Mouse (Mus musculus): ENCODE measurements around the gene Pbld1. TPM values are rescaled to one million over a fixed set of nuclear protein-coding genes. Genes with fewer than 3 reads are reported as not detected.

Pbld1 gene
- polyA plus RNA-seq, 1 experiment from 2014 or later, result 6.9 TPM

DNA sequence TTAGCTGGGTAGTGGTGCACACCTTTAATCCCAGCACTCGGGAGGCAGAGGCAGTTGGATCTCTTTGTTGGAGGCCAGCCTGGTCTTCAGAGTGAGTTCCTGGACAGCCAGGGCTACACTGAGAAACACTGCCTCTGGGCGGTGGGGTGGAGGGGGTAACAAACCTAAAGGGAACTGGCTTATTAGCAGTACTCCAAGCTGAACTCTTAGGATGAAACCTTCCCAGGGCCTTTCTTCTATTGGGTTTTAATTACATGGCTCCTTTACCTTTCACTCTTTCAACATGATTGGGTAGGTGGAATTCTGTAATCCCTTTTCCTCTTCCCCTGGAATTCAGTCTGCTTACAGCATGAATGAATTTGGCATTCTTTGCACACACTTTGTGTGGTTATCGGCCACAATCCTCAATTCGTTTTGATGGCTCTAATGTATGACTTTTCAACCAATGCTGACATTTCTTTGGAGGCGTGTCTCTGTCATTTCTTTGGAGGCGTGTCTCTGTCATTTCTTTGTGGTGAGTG lies 34.4 kb upstream of the Pbld1 start:
- peak overlapping the region; percentile 89; the same call in 1 of the 2 replicates for H3K4me3 ChIP-seq (replicated peaks)
- no peaks in the 10 kb centered on the region for H3K9me3 ChIP-seq (replicated peaks)
- no peaks in the 10 kb centered on the region for H3K36me3 ChIP-seq
- 48% methylated on average over 6 of the region's 6 CpGs for WGBS
- no peak overlapping the region for H3K9ac ChIP-seq
- ATAC-seq (replicated peaks; ENCODE audit: low FRiP score), result no peak
- H3K4me1 ChIP-seq, result peaks cover 31% of the 10 kb centered on the region
- H3K27me3 ChIP-seq, result no peaks in the 10 kb centered on the region
- H3K4me2 ChIP-seq, result peak overlapping the region; percentile 69
- H3K27ac ChIP-seq, result peak overlapping the region; percentile 100

DNA sequence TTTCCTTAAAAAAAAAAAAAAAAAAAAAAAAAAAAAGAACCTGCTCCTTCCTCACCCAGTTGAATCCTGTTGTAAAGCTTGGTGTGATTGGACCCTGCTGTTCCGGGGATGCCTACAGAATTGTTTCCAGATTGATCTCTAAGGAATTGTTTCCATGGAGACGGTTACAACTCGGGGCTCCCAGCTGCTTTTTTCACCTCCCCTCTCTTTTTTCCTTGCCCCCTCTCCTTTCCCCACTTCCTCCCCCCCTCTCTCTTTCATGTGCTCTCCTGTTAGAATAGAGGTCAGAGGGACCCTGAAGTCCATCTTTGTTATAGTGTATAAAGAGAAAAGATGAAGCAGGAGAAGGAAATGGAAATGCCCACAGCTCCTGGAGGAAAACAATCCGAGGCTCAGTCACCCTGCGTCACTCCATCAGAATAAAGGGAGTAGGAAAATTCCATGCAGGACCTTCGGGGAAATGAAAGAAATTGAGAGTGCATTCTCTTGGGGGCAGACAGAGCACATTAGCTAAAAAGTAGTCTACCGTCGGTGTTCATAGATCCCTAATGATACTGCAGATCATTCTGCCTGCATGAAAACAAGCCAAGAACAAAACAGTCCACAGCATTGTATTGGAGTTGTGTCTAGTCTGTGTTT lies 33.7 kb upstream of the Pbld1 start:
- H3K4me2 ChIP-seq, result no peak overlapping the region
- peak overlapping the region; percentile 100 for H3K27ac ChIP-seq
- ATAC-seq (replicated peaks; ENCODE audit: low FRiP score), result no peak
- H3K36me3 ChIP-seq, result no peaks in the 10 kb centered on the region
- 31% methylated on average over 8 of the region's 8 CpGs for WGBS
- H3K27me3 ChIP-seq, result no peaks in the 10 kb centered on the region
- H3K9me3 ChIP-seq (replicated peaks), result no peaks in the 10 kb centered on the region
- H3K9ac ChIP-seq, result no peak overlapping the region
- H3K4me3 ChIP-seq (replicated peaks), result no peak overlapping the region
- H3K4me1 ChIP-seq, result peaks cover 25% of the 10 kb centered on the region

DNA sequence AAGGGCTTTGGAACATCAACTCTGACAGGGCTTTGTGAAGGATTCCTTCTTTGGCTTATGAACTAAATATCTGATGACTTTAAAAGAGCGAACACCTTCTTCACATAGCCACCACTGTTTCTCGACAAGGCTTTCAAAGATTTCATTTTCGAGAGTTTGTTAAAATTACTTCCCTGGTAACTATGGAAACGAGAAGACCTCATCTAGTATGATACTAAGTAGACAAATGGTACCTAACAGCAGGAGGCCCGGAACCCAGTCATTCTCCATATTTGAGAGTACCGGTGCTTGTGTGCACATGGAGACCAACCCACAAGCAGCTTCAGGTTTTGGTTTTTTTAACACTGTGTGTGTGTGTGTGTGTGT lies 33.2 kb upstream of the Pbld1 start:
- Histone ChIP-seq H3K4me1 (peaks cover 20% of the 10 kb centered on the region), H3K4me3 (replicated peaks) (no peak overlapping the region), H3K4me2 (no peak overlapping the region), H3K36me3 (no peaks in the 10 kb centered on the region), H3K27ac (peak overlapping the region; percentile 100), H3K9me3 (replicated peaks) (no peaks in the 10 kb centered on the region), H3K27me3 (no peaks in the 10 kb centered on the region), H3K9ac (no peak overlapping the region)
- WGBS, result 89% methylated on average over 6 of the region's 6 CpGs
- ATAC-seq (replicated peaks; ENCODE audit: low FRiP score), result no peak

DNA sequence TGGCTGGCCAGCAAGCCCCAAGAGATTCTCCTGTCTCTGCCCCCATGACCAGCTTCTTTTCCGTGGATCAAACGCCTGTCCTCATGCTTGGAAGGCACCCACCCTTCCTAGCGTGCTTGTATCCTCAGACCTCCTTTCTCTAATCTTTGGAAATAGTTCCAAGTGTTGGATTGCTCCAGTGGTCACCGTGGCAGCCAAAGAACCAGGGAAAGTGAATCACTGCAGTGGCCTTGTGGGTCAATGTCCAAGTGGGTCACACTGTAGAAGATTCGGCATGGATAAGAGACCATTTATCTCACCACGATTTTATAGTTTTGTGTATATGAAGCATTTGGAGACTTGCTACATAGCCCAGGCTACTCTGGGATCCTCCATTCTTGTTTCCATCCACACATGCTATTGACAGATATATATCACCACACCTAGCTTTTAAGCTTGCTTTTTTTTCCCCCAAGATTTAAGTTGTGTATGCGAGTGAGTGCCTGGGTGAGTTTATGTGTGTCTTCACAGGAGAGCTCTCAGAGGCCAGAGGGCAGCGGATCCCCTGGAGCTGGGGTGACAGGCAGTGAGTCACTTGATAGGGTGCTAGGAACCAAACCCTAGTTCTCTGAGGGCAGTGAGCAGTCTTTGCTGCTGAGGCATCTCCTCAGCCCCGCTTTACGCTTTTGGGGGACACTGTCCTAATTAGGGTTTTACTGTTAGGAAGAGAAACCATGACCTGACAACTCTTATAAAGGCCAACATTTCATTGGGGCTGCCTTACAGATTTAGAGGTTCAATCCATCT lies 32.4 kb upstream of the Pbld1 start:
- Histone ChIP-seq H3K4me1 (peaks cover 17% of the 10 kb centered on the region), H3K9me3 (replicated peaks) (no peaks in the 10 kb centered on the region), H3K9ac (no peak overlapping the region), H3K27ac (no peak overlapping the region), H3K4me3 (replicated peaks) (no peak overlapping the region), H3K36me3 (no peaks in the 10 kb centered on the region), H3K27me3 (no peaks in the 10 kb centered on the region), H3K4me2 (no peak overlapping the region)
- no peak for ATAC-seq (replicated peaks; ENCODE audit: low FRiP score)
- 91% methylated on average over 10 of the region's 10 CpGs for WGBS

DNA sequence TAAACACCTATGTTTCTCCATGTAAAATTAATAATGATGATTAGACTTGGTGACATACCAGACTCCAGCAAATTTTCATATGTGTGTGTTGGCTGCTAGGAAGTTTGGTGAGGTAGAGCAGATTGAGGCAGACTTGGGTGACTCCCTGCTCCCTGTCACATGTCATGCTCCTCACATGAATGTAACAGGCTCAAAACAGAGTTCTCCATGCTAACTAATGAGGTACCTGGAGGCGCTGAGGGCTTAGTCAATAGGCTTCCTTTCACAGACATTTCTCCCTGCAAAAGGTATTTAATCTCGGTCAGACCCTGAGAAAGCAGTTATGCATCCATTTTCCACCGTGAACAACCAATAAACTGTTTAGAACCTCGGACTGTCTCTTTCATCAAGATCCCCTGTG lies 31.6 kb upstream of the Pbld1 start:
- 93% methylated on average over 4 of the region's 4 CpGs for WGBS
- H3K9me3 ChIP-seq (replicated peaks), result no peaks in the 10 kb centered on the region
- ATAC-seq (replicated peaks; ENCODE audit: low FRiP score), result no peak
- no peak overlapping the region for H3K9ac ChIP-seq
- H3K36me3 ChIP-seq, result no peaks in the 10 kb centered on the region
- H3K4me2 ChIP-seq, result no peak overlapping the region
- no peaks in the 10 kb centered on the region for H3K27me3 ChIP-seq
- peaks cover 17% of the 10 kb centered on the region for H3K4me1 ChIP-seq
- no peak overlapping the region for H3K27ac ChIP-seq
- no peak overlapping the region for H3K4me3 ChIP-seq (replicated peaks)

DNA sequence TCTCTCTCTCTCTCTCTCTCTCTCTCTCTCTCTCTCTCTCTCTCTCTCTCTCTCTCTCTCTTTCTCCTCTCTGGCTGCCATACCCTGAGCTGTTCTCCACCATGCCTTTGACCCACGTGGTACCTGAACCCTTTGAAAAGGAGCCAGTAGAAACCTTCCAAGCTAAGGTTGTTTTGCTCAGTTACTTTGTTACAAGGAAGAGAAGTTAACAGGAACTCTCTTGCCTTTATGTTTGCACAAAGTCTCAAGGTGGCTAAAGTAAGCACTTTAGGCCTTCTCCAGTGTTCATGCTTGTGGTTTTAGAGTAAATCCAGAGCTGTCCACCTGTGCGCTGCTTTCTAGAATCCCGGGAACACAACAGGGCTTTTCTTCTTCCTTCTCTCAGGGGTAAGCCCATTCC lies 27.7 kb upstream of the Pbld1 start:
- WGBS, result 83% methylated on average over 3 of the region's 3 CpGs
- Histone ChIP-seq H3K4me2 (no peak overlapping the region), H3K9me3 (replicated peaks) (no peaks in the 10 kb centered on the region), H3K27me3 (no peaks in the 10 kb centered on the region), H3K4me3 (replicated peaks) (no peak overlapping the region), H3K9ac (no peak overlapping the region), H3K4me1 (no peaks in the 10 kb centered on the region; the same call in 1 of the 2 replicates), H3K36me3 (no peaks in the 10 kb centered on the region), H3K27ac (no peak overlapping the region)
- ATAC-seq (replicated peaks; ENCODE audit: low FRiP score), result no peak

DNA sequence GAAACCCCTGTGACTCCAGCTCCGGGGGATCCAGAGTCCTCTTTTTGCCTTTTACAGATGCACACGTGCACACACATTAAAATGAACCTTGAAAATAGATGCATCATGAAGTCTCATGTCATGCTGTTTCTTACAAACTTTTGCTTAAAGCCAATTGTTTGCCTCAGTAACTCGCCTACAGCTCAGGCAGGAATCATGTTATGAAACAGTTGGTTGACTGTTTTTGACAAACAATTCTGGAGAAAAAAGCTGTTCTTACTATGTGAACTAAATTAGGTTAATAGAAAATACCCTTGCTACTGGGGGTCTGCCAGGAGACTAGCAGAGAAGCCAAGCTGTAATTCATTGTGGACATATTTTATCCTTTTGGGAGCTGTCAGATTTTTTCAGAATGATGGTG lies 27.0 kb upstream of the Pbld1 start:
- Histone ChIP-seq H3K36me3 (no peaks in the 10 kb centered on the region), H3K4me2 (no peak overlapping the region), H3K9ac (no peak overlapping the region), H3K4me3 (replicated peaks) (no peak overlapping the region), H3K27ac (no peak overlapping the region), H3K9me3 (replicated peaks) (no peaks in the 10 kb centered on the region), H3K27me3 (no peaks in the 10 kb centered on the region), H3K4me1 (no peaks in the 10 kb centered on the region; the same call in 1 of the 2 replicates)
- no peak for ATAC-seq (replicated peaks; ENCODE audit: low FRiP score)
- 74% methylated on average over 3 of the region's 3 CpGs for WGBS

DNA sequence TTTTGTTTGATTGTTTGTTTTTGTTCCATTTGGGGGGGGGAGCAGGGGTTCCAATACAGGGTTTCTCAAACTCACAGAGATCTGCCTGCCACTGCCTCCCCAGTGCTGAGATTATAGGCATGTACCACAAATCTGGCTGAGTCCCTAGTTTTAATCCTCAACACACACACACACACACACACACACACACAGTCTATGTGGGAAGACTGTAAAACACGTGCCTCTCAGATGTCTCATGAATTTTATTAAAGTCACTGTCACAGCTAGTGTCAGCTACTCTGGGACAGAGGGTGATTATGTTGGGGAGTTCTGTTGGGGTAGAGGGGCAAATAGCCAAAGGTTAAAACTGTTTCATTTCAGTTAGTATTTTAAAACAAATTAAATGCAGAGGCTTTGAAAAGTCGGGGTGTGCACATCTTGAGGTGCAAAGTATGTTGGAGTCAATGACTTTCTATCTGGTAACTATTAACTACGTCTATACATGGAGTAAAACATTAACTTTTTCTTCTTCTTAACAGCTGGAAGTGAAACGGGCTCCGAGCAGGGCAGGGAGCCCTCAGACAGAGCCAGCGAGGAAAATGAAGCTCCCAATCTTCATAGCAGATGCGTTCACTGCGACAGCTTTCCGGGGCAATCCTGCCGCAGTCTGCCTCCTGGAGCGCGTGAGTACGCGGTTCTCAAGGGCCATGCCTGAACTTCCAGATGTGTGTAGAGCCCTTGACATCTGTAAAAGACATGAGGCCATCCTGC lies 21.2 kb upstream of the Pbld1 start:
- peak; percentile 79 for ATAC-seq (replicated peaks; ENCODE audit: low FRiP score)
- Histone ChIP-seq H3K4me1 (no peaks in the 10 kb centered on the region; the same call in 1 of the 2 replicates), H3K4me3 (replicated peaks) (no peak overlapping the region), H3K9ac (no peak overlapping the region), H3K9me3 (replicated peaks) (no peaks in the 10 kb centered on the region), H3K27me3 (no peaks in the 10 kb centered on the region), H3K27ac (peak overlapping the region; percentile 28; the same call in 1 of the 2 replicates), H3K4me2 (peak overlapping the region; percentile 27; the same call in 1 of the 2 replicates), H3K36me3 (no peaks in the 10 kb centered on the region)
- WGBS, result 61% methylated on average over 14 of the region's 14 CpGs

DNA sequence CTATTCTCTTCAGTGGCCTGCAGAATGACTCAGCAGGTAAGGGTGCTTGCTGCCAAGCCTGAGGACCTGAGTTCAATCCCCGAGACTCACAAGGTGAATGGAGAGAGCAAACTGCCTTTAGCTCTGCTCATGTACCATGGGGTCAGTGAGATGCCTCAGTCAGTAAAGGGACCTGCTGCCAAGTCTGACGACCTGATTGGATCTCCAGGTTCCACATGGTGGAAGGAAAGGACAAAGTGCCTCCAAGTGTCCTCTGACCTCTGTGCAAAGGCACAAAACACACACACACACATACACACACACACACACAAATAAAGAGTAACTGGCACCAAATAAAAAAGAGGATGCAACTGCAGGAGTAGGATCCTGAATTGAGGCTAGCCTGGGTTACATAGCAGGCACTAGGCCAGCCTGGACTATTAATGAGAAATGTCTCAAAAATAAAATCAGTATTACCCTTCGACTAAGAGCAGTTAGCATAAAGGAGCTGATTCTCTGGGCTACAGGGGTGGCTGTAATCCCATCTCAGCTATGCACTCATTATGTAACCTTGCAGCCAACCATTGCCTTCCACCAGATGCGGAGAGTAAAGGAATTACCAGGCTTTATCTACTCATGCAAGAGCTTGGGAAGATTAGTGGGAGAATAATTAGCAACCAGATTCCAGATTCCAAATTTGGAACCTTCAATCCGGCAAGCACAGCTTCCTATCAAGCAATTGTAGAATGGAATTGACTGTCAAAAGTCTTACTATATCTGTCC lies 19.9 kb upstream of the Pbld1 start:
- Histone ChIP-seq H3K9me3 (replicated peaks) (no peaks in the 10 kb centered on the region), H3K27ac (no peak overlapping the region), H3K4me2 (no peak overlapping the region), H3K4me3 (replicated peaks) (no peak overlapping the region), H3K27me3 (no peaks in the 10 kb centered on the region), H3K36me3 (no peaks in the 10 kb centered on the region), H3K9ac (no peak overlapping the region), H3K4me1 (no peaks in the 10 kb centered on the region)
- WGBS, result 78% methylated on average over 5 of the region's 5 CpGs
- ATAC-seq (replicated peaks; ENCODE audit: low FRiP score), result no peak

DNA sequence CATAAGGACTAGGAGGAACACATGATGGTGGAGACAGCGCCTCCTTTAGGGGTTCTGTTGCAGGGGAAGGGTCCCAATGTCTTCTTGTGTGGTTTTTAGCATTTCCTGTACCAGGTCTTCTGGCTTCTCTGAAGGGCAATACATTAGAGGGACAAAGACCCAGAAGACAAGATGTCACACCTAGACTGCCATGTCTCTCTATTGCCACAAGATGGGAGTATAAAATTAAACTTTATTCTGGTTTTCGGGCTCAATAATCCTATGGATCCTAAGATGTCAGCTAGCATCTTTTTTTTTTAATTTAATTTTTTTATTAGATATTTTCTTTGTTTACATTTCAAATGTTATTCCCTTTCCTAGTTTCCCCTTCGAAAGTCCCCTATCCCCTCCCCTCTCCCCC lies 16.8 kb upstream of the Pbld1 start:
- Histone ChIP-seq H3K4me1 (no peaks in the 10 kb centered on the region), H3K27ac (no peak overlapping the region), H3K4me3 (replicated peaks) (no peak overlapping the region), H3K9ac (no peak overlapping the region), H3K4me2 (no peak overlapping the region), H3K9me3 (replicated peaks) (no peaks in the 10 kb centered on the region), H3K36me3 (no peaks in the 10 kb centered on the region), H3K27me3 (no peaks in the 10 kb centered on the region)
- ATAC-seq (replicated peaks; ENCODE audit: low FRiP score), result no peak
- 75% methylated on average over 3 of the region's 3 CpGs for WGBS

DNA sequence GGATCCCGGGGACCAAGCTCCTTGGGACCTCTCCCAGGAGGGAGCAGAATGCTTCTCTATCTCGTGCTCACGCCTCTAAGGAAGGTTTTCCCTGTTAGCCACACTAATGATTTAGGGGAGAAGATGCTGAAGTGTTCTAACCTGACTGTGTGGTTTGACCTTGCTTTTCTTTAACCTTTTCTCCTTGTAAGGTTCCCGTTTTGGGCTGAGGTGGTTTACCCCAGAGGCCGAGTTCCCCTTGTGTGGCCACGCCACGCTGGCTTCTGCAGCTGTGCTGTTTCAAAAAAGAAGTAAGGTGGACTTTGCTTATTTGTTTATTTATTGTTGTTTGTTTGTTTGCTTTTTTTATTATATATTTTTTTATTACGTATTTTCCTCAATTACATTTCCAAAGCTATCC lies 12.2 kb upstream of the Pbld1 start:
- no peaks in the 10 kb centered on the region for H3K9me3 ChIP-seq (replicated peaks)
- H3K4me3 ChIP-seq (replicated peaks), result no peak overlapping the region
- no peak overlapping the region for H3K9ac ChIP-seq
- WGBS, result 88% methylated on average over 8 of the region's 8 CpGs
- H3K27me3 ChIP-seq, result no peaks in the 10 kb centered on the region
- H3K4me2 ChIP-seq, result no peak overlapping the region
- H3K4me1 ChIP-seq, result no peaks in the 10 kb centered on the region
- H3K36me3 ChIP-seq, result no peaks in the 10 kb centered on the region
- no peak for ATAC-seq (replicated peaks; ENCODE audit: low FRiP score)
- no peak overlapping the region for H3K27ac ChIP-seq

Measured in kidney, embryonic 15.5 days (tissue).